Mouse (Mus musculus): ENCODE data around the gene Vmn1r4. TPM values are rescaled to one million over a fixed set of nuclear protein-coding genes. Genes with fewer than 3 reads are reported as not detected.

Vmn1r4 gene
- total RNA-seq, 2 experiments from 2014 or later = 0.21 TPM; not detected in 1

DNA sequence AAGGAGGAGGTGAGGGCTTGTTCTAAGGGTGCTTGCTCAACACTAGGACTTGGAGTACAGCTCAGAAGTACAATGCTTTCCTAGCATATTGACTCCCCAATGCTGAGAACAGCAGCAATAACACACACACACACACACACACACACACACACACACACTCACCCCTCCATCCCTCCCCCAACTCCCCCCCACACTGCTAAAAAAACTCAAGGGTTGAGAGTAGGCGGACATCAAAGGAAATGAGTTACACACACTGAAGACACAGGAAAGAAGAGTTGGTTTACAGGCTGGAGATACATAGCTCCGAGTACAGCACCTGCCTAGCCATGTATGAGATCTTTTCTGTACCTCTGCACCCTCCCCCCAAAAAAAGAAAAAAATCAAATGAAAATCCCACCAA lies 7.5 kb upstream of the Vmn1r4 start:
- no peak for DNase-seq

DNA sequence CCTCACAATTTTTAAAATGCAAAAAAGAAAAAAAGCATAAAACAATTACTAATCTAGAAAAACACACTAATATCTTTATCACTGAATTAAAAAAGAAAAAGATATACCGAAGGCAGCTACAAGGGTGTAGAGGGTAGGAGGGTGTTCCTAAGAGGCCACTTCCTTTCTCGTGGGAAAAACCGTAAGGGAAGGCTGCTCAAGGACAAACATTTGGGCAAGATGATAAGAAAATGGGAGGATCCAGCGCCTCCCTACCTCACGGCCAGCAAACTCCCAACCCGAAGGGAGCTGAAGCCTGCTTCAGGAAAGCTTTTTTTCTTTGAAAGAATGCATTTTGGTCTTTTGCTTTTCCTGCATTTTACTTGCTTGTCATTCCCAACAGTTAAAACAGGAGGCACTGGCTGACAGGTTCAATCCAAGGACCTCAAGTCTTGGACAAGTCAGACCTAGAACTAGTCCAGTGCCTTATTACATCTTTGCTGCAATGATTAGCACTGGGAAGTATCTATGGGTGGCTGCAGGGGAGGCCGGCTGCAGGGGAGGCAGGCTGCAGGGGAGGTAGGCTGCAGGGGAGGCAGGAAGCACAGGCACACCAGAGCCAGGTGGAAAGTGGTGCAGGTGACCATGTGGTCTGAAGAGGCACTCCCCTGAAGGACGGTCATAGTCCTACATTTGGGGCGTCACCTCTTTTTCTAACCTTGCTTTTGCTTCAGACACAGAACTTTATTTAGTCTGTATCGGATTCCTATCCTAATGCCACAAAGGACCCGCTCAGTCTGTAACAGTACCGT lies 6.0 kb upstream of the Vmn1r4 start:
- DNase-seq = no peak

DNA sequence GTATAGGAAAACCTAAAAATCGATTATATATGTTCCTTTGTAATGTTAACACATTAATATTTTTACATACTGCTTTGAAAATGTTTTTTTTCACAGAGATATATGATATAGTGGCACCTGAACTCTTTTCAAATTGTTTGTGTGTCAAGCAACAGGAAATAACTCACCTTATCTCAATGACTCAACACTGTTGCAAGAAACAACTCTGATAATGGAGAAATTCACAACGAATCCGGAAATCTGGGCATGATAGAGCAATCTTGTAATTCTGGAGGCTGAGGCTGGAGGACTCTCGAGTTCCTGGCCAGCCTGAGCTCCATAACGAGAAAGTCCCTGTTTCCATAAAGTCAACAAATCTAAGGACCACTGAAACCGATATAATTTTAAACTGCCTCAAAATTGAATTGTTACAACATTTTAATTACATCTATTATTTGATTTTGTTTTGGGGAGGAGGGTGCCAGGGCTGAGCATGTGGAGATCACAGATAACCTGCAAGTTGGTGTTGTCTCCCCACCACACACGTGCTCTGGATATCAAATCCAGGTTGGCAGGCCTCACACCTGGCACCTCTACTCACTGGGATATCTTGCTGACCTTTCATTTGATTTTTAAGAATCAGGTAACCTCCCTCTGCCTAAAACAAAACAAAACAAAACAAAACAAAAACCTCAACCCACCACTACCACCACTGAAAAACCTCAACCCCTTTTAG lies 4.3 kb upstream of the Vmn1r4 start:
- no peak for DNase-seq

- DNase-seq = no peak
Measured at GRCm38 (mm10) chr6:56920222-56921092, 3.4 kb upstream of the Vmn1r4 start.

DNA sequence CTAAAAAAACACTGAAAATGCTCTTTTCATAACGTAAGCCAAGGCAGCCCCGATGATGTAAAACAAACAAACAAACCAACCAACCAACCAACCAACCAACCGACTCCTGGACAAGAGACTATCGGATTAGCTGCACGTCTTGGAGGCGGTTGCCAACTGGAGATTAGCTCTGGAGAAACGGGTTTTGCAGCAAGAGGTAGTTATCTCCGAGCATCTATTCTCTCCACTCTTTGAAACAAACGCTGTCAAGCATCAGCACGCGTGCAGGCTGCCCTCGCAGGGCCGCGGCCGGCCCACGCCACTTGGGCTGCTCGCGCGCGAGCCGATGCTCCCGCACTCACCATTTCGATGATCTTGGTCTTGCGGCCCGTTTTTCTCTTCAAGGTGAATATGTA lies 487 bp upstream of the Vmn1r4 start:
- DNase-seq = no peak

DNA sequence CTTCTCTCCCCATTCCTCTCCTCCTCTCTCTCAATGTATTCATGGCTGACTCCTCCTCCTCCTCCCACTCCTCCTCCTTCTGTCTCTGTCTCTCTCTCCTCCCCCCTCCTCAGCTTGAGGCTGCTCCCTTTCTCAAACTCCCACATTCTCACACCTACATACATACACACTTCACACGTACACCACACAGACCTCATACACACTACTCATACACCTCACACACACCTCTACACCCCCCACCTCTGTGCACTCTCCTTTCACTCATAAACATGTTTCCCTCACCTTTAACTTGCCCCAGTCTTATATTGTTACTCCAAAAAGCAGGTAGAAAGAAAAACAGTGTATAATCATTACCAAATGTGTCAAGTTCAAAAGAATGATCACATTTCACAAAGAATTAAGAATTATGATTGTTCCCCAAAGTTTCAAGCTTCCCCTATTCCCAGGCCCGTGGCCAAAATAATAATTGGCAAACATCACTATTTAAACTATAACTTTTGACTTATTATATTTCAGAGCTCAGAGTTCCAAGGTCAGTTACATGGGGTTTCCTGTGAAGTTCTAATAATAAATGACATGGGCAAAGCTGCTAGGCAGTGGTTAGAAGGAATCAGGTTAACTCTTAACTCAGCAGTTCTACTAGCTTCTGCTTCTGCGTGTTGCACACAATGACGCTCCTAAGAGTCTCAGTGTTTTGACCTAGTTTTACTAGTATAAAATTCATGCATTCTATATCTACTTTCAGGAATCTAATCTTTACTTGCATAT lies 8.0 kb downstream of the Vmn1r4 start:
- no peak for DNase-seq

DNA sequence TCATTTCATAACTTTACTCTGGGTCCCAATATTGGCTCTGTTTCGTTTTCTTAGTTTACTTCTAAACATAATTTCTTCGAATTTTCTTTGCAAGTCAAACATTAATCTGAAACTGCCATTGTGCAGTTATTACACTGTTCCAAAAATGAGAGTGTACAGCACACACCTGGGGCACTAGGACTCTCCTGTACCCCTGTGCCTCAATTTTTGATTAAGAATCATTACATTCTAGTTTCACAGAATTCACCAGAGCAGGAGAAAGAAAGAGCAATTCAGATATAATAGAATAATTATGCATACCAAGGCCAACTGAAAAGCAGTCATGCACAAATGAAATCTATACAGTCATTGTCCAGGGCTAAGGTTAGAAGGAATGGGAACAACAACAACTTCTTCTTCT lies 8.6 kb downstream of the Vmn1r4 start:
- no peak for DNase-seq

DNA sequence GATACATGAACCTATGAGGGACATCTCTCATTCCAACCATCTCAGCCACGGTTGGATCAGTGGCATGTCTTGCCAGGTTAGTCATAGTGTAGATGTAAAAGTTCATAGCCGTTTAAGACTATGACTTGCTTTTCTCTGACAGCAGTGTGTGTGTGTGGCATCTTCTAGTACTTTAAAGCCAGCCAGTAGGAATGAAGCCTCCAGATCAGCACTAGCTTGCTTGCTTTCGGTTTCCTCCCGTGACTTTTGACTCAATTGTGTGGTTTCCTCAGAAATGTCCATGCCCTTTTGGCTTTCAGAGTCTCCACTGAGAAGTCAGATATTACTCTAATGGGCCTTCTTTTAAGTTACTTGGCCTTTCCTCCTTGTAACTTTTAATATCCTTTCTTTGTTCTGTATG lies 10.6 kb downstream of the Vmn1r4 start:
- DNase-seq = no peak

- no peak for DNase-seq
Measured at GRCm38 (mm10) chr6:56956436-56956835, 32.6 kb downstream of the Vmn1r4 start.

- no peak for DNase-seq
Measured at GRCm38 (mm10) chr6:56969973-56970372, 46.2 kb downstream of the Vmn1r4 start, which contains the start of gene Vmn1r5. Gene Vmn1r5, plus strand, starts transcription at chr6:56970273.

DNA sequence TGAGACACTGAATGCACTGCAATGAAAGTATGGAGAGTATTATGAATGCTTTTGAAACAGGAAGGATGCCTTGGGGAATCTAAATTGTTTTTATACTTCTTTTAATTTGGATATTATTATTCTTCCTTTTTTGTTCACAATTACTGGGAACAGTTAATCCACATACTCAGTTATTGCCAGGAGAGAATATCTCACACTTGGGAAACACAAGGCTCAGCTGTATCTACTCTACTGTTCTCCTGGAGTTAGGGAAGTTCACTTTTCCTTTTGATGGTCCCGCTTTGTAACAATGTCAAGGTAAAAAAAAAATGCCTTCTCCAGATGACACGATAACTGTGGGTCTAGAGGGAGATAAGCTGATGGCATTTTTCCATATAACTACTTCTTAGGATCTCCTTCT lies 73.1 kb downstream of the Vmn1r4 start, which contains the start of gene Vmn1r6:
TSS of gene Vmn1r6 (plus strand) at position 301 of the 400 bp plus-strand sequence.
- DNase-seq = no peak

Other genes with a start within 250 kb of the Vmn1r4 start
- 10 to 100 TPM; 13.2 to 13.9 TPM for gene Lsm5, start 219.3 kb upstream of the Vmn1r4 start, total RNA-seq (2021)
- 1 to 10 TPM; 4.4 to 4.8 TPM for gene Avl9, start 209.1 kb upstream of the Vmn1r4 start, total RNA-seq (2021)
- gene Kbtbd2, start 126.2 kb upstream of the Vmn1r4 start, total RNA-seq (2021) = 10 to 100 TPM; 18.9 to 21.4 TPM
- gene Fkbp9, start 92.0 kb upstream of the Vmn1r4 start, total RNA-seq (2021) = 10 to 100 TPM; 48.1 to 54.0 TPM
- 10 to 100 TPM; 48.6 to 69.3 TPM for gene Nt5c3, start 83 bp upstream of the Vmn1r4 start, total RNA-seq (2021)
- gene Vmn1r5, start 46.3 kb downstream of the Vmn1r4 start, total RNA-seq (2021) = not detected
- not detected for gene Vmn1r6, start 73.2 kb downstream of the Vmn1r4 start, total RNA-seq (2021)
- not detected for gene Vmn1r7, start 101.3 kb downstream of the Vmn1r4 start, total RNA-seq (2021)
- not detected for gene Vmn1r8, start 108.3 kb downstream of the Vmn1r4 start, total RNA-seq (2021)
- gene Vmn1r9, start 142.8 kb downstream of the Vmn1r4 start, total RNA-seq (2021) = not detected
- gene Vmn1r10, start 185.4 kb downstream of the Vmn1r4 start, total RNA-seq (2021) = not detected
- not detected for gene Vmn1r11, start 209.4 kb downstream of the Vmn1r4 start, total RNA-seq (2021)
- gene Vmn1r12, start 232.9 kb downstream of the Vmn1r4 start, total RNA-seq (2021) = not detected

Data from gastrocnemius, postnatal 25 days (tissue).